Mouse (Mus musculus): ENCODE measurements around the gene Pigl.
"Not testable (repeated sequence)": the region's sequence is repeated elsewhere in the genome, so short reads cannot be mapped to it uniquely, and the experiment has no call there.

Pigl gene

DNA sequence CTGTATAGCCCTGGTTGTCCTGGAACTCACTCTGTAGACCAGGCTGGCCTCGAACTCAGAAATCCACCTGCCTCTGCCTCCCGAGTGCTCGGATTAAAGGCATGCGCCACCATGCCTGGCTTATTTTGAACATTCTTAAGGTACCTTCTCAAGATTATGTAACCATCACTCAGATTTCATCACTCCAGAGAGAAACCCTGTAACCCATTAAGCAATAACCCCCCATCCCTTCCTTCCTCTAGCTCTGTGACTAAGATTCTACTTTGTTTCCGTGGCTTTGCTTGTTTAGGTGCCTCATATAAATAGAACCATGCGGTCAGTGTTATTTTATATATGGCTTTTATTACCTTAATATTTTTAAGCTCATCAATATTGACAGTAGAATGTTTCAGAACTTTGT, 12.2 kb downstream of the Pigl start:
- DNase-seq, result no peak

DNA sequence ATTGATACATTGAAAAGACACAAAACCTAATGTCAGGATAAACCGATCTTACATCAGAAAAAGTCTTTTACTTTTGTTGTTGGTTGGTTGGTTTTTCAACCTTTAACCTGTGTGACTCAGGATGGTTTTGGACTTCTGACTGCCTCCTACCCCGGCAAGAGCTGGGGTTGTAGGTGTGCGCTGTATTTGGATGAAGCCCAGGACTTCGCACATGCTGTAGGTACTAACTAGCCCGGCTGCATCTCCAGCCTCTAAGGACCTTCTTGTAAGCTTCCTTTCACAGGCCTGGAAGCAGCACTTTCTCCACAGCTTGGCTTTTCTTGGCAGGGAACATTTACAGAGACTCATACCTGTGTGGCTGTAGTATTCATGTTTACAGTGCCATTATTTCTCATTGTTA, 15.3 kb downstream of the Pigl start:
- no peak for DNase-seq

DNA sequence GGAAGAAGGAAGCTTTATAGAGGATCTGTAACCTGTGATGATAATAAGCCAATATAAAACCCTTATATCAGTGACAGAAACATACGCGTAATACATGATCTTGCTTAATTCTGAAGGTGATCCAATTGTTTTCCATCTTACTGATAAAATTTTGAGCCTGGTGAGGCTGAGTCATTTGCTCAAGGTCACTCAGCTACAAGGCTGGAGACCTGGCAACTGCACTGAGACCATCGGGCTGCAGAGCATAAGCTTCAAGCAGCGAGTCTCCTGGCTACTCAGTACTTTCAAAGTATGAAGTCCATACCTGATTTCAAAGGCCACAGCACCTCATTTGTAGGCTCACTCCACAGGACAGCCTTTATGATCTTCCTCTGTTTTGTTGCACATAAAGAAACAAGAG, 17.9 kb downstream of the Pigl start:
- no peak for DNase-seq

DNA sequence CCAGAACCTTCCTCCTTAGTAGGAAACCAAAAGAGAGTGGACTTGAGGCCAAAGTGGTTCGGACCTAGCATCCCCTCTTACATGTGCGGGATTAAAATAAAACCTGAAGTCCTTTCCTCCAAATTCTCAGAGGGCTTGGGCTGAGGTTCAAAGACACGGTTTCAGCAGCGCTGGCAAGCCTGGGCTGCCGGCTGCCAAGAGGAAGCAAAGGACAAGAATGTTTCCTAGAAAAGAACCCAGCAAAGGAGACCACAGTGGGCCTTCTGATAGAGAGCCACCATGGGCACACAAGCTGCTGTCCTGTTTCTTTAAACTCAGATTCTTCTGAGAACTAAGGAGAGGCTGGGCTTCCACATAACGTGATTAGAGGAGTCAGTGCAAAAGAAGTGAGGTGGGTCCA, 20.7 kb downstream of the Pigl start:
- no peak for DNase-seq

DNA sequence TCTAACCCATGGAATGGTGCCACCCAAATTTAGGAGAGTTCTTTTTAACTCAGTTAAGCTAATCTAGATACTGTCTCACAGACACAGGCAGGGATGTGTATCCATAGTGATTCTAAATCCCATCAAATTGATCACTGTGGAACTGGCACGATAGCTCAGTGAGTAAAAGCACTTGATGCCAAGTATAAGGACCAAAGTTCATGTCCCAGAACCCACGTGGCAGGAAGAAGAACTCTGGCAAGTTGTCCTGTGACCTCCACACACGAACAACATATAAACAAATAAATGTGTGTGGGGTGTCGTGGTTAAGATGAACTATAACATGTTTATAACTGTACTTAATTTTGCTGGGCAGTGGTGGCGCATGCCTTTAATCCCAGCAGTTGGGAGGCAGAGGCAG, 21.3 kb downstream of the Pigl start:
- no peak for DNase-seq

DNA sequence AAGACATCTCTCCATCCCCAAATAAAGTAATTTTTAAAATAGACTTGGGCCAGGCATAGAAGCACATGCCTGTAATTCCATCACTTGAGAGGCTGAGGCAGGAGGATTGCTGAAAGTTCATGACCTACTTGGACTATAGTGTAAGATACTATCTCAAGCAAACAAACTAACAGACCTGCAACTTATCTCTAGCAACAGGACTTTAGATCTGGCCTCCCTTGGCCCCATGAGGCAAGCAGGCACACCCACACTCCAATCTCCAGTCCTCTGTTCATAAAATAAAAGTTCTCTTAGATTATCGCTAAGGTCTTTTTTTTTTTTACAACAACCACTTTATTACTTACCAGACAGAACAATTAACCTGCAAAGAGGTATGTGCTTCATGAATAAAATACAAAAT, 28.7 kb downstream of the Pigl start:
- DNase-seq, result no peak

DNA sequence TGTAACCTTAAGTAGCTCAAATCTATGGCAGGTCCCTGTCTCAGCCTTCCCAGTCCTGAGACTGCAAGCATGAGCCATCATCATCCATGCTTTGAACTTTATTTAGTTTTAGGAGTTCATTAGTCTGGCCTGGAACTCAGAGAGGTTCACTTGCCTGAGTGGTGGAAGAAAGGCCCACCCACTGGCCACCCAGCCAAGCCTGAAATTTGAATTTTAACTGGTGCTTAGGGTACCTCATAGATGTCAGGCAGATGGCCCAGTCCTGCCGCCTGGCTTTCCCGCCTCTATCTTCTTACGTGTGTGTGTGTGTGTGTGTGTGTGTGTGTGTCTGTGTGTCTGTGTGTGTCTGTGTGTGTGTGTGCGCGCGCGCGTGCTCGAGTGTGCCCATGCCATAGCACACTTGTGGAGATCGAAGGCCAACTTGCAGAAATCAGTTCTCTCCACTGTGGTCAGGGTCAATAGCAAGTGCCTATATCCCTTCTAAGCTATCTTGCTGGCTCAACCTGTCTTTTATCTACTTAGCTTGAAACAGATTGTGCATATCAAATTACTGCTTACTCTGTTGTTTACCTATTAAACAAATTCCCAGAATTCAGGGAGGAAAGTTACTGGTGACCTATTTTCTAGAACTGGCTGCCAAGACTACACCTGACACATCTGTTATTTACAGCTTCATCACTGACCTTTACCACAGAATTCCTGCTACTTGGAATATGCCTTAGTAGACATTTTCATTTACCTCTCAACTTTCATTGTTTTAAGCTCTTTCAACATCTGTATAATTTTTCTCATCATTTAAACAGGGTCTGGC, 29.5 kb downstream of the Pigl start:
- DNase-seq, result no peak

DNA sequence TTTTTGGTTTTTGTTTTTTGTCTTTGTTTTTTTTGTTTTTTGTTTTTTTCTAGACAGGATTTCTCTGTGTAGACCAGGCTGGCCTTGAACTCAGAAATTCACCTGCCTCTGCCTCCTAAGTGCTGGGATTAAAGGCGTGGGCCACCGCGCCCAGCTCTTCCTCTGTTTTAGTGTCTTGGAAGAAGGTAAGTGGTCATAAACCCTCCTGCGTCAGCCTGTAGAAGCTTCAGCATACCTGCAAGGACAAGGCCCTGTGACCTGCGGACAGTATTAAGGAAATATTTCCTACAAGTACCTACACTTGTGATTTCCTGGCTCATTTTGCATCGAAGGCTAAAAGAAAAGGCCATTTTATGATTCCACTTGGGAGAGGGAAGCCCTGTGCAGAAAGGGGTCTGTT, 35.4 kb downstream of the Pigl start:
- no peak for DNase-seq

DNA sequence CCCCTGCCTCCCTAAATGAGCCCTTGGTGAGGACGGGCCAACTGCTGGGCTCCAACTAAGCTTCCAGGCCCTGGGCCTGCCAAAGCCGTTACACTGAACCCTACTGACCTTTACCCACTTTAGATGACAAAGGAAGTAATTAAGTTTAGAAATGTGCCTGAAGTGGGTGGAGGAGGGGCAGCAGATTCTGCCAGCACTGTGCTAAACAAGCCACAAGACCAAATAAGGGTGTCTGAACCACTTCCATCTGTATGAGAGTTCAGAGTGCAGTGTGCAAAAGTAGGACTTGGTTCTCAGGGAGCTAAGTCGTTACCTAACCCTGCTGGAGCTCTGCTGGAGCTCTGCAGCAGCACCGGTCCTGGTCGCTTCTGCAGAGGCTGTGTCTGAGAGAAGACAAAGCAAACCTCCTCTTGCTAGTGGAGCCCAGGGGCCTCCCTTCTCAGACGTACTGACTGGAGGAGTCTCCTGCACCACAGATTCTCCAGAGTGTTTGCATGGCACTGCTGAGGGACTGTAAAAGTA, 36.6 kb downstream of the Pigl start:
- peak; percentile 87 to 91 for DNase-seq

DNA sequence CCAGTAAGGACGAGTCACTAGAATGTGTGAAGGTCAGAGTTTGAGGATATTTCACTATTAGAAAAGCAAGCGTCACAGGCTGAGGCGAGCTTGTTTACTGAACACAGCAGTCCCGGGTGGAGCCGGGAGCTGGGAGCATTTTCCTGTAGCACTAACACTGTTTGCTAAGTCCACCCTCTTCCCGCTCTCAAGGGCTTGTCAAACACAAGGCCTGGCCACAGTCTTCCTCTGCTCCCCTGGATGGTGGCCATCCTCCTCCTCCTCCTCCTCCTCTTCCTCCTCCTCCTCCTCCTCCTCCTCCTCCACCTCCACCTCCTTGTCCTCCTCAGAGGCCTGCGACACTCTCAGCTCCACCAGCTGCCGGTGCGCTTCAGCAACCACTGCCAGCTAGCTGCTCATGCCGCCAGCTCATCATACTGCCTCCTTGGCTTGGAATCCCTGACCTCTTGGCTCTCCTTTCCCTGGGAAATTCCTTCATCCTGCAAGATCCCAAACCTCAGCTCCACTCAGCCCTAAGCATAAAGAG, 37.1 kb downstream of the Pigl start:
- peak; percentile 86 to 87 for DNase-seq

DNA sequence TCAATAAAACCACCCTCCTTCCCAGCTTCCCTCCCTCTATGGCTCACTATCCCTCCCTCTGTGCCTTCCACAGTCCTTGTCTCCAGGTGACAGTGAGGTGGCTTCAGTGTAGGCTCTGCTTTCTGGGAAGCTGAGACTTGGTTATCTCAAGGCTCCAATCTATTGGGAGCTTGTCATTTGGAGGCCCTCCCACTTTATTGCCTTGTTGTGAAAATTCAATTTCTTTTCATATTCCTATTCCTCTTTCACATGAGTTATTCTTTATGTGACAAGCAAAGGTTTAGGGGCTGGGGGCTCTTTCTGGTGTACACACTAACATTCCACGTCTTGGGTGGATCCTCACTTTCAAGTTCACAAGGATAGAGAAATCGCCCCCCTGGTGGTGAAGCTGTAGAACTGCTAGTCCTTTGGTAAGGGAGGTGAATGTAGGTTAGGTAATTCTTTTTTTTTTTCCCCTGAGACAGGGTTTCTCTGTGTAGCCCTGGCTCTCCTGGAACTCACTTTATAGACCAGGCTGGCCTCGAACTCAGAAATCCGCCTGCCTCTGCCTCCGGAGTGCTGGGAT, 38.0 kb downstream of the Pigl start:
- DNase-seq, result peak; percentile 16 to 32

DNA sequence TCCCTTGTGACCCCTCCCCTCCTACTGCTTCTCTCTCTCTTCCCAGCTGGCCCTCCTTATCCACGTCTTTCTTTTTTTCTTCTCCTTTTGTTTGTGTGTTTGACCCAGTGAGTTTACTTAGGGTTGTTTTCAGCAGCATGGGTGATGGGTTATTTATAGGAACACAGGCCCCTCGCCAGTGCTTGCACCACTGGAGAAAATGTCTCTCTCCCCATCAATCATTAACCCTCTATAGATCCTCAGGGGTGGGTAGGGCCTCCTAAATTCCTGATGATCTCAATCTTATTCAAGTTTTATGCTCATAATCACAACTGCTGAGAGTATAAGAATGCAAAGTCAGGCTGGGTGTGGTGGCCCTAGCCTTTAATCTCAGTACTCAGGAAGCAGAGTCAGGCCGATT, 38.9 kb downstream of the Pigl start:
- no peak for DNase-seq

DNA sequence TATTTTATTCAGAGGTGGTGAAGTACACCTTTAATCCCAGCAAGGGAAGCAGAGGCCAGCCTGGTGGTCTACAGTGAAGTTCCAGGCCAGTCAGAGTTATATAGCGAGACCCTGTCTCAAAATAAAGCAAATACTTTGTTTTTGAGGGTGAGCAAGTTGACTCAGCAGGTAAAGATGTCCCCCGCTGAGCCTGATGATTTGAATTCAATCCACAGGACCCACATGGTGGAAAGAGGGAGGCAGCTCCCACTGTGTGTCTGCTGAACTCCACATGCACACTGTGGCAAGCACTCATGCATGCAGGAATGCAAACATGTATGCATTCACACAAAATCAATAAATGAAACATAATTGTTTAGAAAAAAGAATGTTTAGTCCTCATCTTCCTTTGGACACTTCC, 40.5 kb downstream of the Pigl start:
- no peak for DNase-seq

DNA sequence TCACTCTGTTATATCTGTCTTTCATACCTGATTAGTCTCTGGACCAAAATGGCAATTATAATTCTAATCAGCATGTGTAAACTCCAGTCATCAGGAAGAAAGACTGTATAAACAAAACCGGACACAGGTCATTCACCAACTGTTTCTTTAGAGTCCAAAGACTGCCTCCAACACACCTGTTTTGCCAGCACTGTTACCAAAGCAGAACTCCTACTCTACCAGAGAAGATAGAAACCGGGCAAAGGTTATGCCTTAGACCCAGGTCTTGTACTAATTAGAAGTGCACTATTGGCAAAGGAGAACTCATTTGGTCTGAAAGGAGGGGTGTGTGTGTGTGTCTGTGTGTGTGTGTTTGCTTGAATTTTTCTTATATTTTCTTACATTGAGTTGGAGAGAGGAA, 42.3 kb downstream of the Pigl start:
- no peak for DNase-seq

DNA sequence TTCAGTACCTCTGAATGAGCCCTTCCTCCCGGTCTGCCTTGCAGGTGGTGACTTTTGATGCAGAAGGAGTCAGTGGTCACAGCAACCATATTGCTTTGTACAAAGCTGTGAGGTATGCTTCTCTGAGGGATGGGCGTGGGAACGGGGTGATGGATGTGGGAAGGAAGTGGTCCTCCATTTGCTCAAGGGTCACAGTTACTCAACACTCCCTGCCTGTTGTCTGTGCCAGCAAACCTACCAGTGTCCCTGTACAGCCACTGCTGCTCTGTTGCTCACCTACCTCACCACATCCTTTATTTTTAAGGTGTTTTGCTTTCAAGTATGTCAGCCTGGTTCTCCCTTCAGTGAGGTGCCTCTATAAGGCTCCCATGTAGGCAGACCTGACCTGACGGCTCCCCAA, 49.4 kb downstream of the Pigl start:
- DNase-seq, result no peak

DNA sequence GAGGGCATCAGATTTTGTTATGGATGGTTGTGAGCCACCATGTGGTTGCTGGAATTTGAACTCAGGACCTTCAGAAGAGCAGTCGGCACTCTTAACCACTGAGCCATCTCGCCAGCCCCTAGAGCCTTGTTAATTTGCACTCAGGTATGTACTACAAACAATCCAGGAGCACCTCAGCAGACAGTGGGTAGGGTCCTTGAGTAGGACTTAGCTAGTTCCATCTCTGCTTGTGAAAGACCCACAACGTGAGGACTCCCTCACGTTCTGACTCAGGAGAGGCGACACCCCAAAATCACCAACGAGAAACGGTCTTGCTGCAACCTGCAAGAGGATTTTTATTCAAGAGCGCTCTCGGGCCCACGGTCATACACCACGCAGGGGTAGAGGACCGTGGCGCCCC, 50.1 kb downstream of the Pigl start:
- DNase-seq, result not testable (repeated sequence)

DNA sequence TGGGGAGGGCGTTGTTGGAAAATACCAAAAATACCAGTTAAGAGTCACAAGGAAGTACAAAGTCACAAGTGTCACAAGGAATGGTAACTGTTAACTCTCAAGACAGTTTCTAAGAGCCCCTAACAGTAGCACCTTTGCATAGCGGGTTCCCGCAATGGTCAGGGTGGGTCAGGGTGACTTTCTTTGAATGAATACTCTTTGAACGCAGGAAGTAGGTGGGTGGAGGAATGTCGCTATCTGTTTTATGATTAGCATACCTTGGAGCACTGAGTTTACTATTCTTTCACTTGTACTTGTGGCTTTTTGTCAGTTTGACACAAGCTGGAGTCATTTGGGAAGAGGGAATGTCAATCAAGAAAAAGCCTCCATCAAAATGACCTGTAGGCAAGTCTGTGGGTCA, 50.6 kb downstream of the Pigl start:
- DNase-seq, result not testable (repeated sequence)

DNA sequence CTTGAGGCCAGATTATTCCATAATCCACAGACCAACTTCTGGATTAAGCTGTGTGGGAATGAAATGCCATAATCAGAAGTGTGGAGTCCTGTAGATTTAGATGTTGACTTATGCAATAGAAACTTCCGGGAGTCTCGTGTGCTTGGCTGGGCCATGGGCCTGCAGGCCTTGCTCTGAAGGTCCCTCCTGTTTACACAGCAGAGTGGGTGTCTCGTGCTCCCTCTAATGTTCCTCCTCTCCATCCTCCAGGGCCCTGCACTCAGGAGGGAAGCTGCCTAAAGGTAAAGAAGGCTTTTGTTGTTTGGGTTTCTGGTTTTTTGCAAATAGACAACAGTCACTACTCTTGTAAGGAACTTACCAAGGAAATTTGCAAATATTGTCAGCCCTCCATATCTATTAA, 51.3 kb downstream of the Pigl start:
- no peak for DNase-seq

DNA sequence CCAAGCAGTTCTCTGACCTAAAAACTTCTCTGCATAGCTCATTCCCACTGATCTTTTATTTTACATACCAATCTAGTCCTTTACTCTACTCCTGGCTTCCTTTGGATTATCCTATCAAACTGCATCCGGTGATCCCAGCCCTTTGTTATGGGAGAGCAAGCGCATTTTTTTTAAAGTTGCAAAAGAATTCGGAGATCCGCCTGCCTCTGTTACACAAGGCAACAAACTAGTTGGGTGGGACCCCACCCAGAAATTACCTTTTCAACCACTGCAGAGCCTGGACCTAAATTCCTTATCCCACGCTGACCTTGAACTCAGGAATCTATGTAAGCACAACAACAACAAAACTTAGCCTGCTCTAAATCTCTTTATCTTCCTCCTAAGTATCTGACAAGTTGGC, 52.7 kb downstream of the Pigl start:
- no peak for DNase-seq

DNA sequence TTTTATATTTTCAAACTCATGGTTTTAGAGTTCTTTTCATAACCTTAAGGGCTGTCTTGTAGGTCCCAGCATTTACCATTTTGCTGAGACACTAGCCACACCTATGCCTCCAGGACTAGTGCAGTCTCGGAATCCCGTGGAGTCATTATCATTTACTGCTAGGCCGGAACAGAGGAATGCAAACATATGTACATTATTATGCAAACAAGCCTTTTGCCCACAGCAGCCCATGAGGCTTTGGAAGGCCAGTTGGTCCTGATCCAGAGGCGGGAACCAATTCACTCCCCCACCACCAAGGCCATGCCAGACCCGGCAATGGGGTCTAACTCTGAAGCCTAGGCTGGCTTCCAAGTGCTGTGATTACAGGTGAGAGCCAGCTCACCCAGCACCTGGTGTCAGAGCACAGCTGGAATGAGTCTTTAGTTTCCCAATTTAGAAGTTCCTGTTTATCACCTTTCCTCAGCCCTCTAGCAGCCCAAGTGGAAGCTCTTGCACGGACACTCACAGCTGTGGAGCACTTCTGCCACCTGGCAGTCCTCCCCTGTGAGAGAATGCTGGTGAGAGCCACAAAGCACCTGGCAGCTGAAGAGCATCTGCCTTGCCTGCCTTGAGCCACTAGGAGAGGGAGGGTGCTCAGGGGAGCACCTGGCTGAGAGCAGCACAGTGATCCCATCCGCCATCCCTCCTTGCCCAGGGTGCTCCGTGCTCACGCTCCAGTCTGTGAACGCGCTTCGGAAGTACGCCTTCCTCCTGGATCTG, 53.4 kb downstream of the Pigl start:
- DNase-seq, result peak; percentile 22 to 36

DNA sequence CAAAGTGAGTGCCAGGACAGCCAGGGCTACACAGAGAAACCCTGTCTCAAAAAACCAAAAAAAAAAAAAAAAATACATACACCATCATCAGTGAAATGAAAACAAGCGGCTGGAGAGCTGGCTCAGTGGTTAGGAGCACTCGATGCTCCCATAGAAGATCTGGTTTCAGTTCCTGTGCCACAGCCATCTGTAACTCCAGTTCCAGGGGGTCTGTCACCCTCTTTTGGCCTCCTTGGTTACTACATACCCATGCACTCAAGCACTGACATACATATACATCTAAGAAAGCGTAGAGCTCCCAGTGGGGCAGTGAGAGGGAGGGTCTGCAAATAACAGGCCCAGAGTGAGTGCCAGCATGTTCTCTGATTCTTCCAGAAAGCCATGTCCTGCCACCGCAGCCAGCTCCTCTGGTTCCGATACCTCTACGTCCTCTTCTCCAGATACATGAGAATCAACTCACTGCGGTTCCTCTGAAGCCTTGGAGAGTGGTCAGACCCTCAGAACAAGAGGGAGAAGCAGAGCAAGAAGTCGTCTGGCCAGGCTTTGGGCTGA, 54.3 kb downstream of the Pigl start:
- no peak for DNase-seq

DNA sequence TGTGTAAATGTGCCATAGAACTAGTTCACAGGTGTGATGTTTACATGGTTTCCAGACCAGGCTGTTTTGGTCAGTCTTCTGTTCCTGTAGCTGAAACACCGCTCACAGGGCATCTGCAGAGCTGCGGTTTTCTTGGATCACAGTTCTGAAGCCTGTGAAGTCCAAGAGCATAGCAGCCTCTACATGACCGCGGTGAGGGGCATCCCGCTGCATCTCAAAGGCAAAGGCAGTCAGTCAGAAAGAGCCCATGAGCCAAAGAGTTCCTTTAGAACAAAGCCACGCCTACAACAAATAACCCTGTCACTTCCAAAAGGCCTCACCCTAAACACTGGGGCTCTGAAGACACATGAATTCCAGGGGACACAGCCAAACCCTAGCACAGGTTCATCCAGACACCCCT, 55.1 kb downstream of the Pigl start:
- DNase-seq, result no peak

DNA sequence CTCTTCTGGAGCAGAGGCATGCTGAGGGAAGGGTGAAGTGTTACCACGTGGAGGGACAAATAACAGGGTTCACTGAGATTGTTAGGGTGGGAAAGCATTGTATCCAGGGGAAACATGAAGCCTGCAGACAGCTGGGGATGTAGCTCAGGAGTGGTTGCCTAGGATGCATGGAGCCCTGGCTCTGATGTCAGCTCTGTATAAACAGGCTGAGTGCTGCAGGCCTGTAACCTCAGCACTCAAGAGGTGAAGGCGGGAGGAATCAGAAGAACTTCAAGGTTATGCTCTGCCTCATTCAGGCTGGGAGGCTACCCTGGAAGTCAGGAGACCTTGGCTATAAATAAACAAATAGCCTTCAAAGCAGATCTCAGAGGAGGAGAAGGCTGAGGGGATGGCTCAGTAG, 60.7 kb downstream of the Pigl start:
- DNase-seq, result peak in 1 of 2 experiments; percentile 9
